Mouse (Mus musculus): ENCODE data around the gene Mpp1.
"Not testable (repeated sequence)": the region's sequence is repeated elsewhere in the genome, so short reads cannot be mapped to it uniquely, and the experiment has no call there.

Gene Mpp1

DNA sequence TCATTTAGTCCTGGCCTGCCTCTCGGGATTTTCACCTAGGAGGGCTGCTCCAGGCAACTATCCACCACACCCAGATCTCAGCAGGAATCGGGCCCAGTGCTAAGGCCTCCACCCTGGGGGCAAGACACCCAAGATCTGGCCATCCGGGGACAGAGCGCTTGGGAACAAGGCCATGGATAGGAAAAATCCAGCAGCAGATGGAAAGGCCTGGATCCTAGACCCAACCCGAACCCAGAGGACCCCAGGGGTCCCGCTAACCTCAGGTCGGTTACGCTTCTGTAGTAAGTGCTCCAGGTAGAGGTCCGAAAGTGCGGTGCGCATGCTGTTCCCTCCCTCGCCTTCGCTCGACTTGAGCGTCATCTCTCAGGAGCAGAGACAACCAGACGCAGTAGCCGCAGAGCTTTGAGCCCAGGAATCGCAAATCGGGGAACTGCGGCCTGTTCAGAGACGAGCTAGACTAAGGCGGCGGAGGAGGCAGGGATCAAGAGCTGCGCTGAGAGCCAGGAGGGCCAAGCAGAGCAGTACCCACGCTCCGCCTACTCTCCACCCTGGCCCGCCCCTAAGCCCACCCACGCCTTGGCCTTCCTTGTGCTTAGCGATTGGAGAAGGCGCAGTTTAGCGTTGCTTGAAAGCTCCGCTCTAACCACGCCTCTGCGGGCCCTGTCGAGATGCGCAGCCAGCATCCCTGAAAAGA, at the start of gene Mpp1:
TSS of gene Mpp1 (minus strand) at position 550 of the 694 bp plus-strand sequence.
- DNase-seq (ENCODE audit: extremely low read depth, low read depth): peak; percentile 91

DNA sequence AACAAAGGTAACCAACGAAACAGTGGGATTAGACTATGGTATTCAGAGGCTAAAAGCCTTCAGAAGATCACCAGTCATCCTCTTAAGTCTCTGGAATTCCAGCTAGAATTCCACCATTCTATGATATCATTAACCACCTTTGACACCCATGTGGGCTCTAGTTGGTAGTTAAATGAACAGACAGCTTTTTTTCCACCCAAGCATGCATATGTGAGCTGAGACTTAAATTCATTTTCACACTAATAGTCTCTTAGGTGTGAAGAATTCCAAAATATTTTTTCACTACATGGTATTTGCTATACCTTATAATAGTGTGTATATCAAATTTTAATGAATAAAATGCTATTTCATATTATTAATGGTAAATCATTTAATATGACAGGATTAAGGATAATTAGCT, 32.9 kb upstream of the Mpp1 start, which contains the start of gene Smim9:
TSS of gene Smim9 (minus strand) at position 101 of the 400 bp plus-strand sequence.
- no peak for DNase-seq (ENCODE audit: extremely low read depth, low read depth)

DNA sequence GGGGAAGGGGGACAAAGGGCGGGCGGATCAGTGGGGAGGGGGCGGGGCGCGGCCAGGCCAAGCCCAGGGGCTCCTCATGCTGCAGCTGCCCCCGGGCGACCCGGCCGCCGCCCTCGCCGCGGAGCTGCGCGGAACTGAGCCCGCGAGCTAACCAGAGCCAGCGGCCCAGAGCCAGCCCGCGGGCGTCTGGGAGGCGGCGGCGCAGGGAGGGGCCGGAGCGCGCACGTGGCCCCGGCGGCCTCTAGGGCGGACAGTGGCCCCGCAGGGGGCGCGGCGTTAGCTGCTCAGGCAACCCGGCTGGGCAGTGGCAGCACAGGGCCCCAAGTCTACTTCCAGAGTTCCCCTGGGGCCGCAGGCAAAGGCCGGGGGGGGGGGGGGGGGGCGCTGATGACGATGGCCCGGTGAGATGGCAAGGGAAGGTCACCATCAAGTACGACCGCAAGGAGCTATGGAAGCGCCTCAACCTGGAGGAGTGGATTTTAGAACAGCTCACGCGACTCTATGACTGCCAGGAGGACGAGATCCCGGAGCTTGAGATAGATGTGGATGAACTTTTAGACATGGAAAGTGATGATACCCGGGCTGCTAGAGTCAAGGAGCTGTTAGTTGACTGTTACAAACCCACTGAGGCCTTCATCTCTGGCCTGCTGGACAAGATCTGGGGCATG, 24.9 kb upstream of the Mpp1 start:
- DNase-seq (ENCODE audit: extremely low read depth, low read depth): no peak

DNA sequence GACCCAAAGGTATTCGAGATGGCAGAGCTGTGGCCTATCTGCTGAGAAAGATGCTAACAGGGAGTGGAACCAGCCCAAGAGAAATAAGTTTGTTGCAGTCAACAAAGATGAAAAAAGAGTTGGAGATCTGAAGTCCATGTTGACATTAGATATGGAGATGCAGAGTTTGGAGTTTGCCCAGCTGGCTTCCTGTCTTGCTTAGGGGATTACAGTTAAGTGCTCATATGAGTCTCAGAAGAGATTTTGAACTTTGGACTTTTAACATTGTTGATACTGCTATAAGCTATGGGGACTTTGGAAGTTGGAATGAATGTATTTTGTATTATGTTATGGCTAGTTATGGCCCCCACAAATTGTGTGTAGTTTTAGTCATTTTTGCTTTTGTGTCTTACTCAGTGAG, 21.4 kb upstream of the Mpp1 start:
- no peak for DNase-seq (ENCODE audit: extremely low read depth, low read depth)

DNA sequence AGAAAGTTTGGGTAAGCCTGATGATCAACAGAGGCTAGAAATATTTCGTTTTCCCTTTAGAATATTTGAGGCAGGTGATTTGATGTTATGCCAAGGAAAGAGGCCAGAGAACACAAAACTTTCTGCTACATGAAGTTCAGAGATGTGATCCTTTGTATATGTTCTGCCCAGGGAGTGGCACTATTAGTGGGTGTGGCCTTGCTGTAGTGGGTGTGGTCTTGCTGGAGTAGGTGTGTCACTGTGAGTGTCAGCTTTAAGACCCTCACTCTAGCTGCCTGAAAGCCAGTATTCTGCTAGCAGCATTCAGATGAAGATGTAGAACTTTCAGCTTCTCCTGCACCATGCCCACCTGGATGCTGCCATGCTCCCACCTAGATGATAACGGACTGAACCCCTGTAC, 19.5 kb upstream of the Mpp1 start:
- no peak for DNase-seq (ENCODE audit: extremely low read depth, low read depth)

DNA sequence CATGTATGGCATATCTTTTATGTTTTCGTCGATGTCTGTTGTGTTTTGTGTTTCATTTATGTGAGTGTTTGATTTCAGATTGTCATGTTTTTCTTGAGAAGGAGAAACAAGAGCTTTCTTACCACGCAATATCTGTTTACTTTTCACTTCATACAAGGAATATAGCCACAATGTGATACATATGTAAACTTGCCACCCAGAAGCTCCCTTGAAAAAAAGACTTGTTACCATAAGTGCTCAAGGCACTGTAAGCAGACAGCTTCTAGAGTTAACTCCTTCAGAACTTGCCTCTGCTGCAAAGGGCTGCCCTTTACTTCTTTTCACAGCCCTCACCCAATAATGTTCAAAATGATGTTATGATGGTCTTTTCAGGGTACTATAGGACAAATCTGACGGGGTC, 17.6 kb upstream of the Mpp1 start:
- DNase-seq (ENCODE audit: extremely low read depth, low read depth): no peak

DNA sequence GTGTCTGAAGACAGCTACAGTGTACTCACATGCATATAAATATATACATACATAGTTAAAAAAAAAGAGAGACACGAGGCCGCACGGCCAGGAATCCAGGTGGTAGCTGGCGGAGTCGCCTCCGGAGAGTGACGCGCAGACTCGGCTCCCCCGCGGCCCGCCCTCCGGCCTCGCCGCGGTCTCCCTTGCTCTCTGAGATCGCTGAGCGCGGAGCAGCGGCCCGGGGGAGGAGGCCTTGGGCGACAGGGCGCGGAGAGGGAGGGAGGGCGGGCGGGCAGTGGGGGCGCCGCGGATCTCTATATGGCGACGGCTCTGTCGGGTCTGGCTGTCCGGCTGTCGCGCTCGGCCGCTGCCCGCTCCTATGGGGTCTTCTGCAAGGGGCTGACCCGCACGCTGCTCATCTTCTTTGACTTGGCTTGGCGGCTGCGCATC, 12.3 kb upstream of the Mpp1 start:
- DNase-seq (ENCODE audit: extremely low read depth, low read depth): not testable (repeated sequence)

DNA sequence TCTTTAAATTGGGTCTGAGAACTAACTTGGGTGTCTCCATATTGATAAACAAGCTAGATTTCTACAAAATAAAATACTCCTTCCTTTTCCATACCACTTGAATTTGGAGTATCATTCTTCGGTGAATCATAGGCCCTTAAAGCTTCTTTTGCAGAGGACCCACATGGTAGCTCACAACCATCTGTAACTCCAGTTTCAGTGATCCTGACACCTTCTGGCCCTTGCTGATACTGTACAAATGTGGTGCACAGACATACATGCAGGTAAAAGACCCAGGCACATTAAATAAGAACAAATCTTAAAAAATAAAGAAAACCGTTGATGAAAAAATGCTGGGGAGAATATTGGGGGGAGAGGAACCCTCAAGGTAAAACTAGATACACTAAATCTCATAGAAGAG, 7.4 kb upstream of the Mpp1 start:
- DNase-seq (ENCODE audit: extremely low read depth, low read depth): no peak

DNA sequence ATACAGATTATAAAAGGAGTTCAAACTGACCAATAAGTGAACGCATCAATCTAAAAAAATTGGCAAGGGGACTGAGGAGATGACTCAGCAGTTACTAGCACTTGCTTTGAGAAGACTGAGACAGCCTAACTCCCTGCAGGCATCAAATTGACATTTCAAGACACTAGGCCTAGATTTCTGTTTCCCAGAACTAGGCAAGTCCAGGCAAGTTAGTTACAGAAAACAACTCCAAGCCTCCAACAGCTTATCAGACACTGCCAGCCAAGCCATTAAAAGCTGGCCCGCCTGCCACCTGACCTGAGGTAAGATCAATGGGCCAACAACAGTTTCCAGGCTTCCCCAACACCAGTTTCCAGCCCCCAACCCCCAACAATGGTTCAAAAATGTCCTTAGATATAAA, 6.9 kb upstream of the Mpp1 start:
- peak; percentile 38 for DNase-seq (ENCODE audit: extremely low read depth, low read depth)

DNA sequence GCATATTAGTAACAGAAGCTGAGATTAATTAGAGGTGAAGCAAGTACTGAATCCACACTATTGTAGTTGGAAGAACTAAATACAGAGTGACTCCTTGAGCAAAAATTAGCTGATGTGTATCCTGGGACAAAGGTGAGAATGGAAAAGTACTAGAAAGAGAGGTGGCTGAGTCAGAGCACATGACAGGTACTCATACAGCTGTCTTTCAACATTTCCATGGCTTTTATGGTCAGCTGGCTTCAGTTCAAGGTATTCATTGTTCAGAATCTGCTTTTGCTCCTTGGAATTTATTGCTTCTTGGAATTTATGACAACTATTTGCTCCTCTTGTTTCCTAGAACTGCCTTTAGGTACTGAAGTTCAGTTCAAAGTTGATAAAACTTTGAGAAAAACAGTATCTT, 6.1 kb upstream of the Mpp1 start:
- DNase-seq (ENCODE audit: extremely low read depth, low read depth): no peak

DNA sequence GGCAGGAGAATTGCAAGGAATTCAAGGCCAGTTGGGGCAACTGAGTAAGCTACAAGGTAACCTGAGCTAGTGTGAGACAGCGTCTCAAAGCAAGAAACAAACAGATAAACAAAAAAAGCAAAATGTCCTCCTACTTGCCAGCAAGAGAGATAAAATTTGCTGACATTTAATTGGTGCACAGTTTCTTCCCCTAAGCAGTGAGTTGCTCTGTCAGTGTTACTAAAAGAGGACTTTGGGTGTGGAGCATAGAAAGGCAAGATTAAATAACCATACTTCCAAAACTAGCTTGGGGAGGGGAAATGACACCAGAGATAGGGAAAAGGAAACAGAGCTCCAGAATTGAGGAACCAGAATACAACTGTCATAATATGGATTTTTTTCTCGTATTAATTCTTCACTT, 1.3 kb downstream of the Mpp1 start:
- DNase-seq (ENCODE audit: extremely low read depth, low read depth): peak; percentile 81

DNA sequence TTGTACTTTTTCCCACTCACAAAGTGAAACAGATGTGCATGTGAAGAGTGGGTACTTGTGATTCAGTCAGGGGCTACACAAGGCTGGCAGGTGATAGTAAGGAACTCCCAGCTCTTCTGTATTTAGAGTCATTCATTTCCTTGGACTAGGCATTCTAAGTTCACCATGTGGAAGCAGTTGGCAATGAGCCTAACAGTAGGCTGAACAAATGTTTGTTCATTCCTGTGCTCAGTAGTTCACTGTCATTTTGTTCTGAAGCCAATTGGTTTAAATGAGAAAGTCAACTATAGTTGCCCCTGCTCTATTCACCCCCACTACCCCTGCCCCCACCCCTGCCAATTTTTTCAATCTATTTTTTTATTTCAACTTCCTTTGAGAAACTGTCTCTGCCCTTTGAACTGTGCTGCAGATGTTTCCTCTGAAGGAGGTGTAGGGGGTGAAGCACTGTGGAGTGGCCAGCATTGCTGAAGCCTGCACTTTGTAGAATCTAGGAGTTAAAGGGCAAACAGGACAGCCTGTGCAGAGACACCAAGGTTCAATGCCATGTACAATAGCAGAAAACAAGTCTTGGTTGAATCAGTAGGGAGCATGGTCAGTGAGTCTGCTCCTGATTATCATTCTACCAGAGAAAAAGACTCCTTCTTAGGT, 2.4 kb downstream of the Mpp1 start:
- no peak for DNase-seq (ENCODE audit: extremely low read depth, low read depth)

DNA sequence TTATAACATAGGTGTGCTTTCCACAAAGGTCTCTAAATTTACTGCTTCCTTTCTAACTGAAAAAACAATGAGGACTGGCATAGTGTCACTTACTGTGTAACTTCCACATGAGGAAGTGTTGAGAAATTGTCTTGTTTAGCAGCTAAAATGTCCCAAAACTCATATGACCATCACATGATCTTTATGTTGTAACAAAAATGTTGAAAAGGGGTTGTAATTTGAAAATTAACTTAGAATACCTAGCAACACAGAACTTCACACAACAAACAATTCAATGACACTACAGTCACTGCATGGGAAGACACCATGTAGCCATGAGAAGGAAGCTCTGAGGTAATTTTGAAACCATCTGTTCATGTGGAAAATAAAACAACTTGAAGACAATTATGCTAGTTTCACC, 3.9 kb downstream of the Mpp1 start:
- no peak for DNase-seq (ENCODE audit: extremely low read depth, low read depth)

DNA sequence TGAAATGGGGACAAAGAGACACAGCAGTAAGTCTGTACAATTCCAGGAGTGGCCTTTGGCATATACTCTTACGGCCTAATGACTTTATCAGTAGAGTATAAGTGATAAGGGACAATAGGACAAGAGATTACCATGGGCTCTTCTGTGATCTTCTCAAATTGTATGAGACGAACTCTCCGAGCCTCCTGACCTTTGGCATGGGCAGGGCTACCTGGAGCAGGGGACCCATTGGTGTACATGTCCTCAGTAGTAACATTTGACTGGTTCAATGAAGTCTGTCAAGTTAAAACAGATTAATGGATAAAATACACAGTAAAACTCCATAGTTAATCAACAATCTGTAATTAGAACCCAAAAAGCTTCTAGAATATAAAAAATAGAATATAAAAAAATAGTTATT, 5.2 kb downstream of the Mpp1 start:
- no peak for DNase-seq (ENCODE audit: extremely low read depth, low read depth)

DNA sequence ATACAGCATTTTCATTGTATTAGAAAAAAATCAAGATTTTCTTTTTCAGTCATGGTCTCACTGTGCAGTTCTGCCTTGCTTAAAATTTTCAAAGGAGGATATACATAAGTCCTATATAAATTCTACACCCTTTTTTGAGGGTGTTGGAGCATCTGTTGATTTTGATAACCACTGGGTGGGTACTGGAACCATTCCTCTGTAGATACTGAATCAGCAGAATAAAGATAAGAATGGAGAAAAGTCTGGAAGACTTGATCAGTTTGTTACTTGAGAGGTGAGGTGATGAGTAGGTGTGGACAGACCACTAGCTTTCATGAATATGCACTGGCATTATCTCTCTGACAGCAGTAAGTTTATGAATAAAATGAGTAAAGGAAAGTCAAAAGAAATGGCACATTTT, 15.3 kb downstream of the Mpp1 start:
- DNase-seq (ENCODE audit: extremely low read depth, low read depth): peak; percentile 60

DNA sequence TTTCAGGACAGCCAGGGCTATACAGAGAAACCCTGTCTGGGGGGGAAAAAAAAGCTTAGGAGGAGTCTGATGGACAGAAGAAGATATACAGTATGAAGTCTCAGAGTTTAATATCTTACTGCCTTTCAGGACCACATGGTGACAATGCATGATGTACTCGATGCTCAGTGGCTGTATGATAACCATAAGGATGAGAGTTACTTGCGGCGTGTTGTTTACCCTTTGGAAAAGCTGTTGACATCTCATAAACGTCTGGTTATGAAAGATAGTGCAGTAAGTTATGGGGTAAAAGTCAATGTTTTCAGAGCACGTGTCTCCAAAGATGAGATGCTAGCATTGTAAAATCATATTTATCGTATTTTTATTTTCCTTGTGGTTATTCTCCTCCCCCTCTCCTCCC, 28.5 kb downstream of the Mpp1 start:
- peak; percentile 30 for DNase-seq (ENCODE audit: extremely low read depth, low read depth)

DNA sequence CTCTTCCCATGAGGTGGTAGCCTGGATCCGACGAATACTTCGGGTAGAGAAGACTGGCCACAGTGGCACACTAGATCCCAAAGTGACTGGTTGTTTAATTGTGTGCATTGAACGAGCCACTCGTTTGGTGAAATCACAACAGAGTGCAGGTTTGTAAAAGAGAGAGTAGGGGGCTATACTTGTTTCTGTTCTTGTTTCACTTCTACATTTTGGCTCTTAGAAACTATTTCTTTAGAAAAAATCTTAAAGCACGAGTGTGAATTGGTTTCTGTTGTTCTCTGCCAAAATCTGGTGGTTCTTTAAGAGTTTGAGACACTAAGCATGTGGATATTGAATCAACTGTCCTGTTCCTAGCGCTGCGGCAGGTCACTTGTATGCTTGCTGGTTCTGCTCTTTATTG, 32.0 kb downstream of the Mpp1 start:
- DNase-seq (ENCODE audit: extremely low read depth, low read depth): no peak

DNA sequence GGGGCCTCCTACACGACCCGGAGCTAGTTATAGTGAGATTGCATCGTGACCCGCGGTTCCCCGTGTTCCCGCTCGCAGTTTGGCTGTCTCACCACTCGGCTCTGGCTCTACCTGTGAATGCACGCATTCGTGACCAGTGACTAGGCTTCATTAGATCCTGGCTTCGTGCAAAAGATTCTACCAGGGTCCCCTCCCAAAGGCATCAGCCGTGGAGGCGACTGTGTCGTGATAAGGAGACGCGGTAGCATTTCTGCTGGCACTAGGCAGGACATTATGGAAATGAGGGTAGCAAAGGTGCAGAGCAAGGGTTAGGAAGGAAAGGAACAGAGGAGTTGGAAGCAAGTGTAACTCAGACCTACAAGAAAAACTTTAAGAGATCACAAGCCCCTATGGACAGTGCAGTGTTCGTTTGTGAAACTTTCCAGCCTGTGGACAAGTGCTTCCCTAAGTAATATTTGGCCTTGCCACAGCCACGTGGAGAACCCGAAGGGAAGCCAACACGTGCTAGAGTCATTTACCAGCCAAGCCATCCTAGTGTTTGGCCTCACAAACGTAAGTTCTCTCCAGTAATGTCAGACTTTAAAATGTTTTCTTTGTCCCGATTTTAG, 34.5 kb downstream of the Mpp1 start:
- DNase-seq (ENCODE audit: extremely low read depth, low read depth): peak; percentile 46

DNA sequence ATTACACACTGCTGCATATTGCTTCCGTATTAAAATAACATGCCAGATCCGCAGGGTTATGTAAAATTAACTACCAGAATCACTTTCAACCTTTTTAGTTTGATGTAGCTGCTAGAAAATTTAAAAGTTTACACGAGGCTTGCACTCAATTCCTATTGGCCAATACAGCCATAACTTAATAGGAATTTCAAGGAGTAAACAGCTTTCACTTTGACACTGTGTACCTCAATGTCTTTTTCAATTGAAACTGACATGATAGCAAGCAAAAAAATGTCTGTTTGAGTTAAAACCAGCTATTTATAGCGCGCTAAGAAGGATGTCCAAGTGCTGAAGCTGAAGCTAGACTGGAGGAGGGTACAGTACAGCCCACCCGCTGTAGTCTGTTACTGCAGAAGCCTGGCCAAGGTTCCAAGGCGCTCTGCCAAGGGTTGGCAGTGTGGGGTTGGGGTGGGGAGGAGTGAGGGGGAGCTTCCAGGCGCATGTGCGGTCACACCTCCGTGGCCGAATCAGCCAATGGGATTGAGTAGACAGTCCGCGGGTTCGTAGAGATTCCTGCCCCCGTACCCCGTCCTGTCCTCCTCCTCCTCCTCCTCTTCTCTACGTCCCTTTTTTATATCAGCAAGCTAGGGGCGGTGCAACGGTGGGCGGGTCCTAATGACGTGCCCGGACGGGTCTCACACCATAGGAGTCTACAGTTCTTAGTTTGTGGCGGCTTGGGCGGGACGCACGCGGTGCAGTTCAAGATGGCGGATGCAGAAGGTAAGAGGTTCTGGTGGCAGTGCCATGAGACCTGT, 35.2 kb downstream of the Mpp1 start, which contains the start of gene Dkc1:
TSS of gene Dkc1 (plus strand) at position 486 of the 794 bp plus-strand sequence.
- DNase-seq (ENCODE audit: extremely low read depth, low read depth): peak; percentile 97

DNA sequence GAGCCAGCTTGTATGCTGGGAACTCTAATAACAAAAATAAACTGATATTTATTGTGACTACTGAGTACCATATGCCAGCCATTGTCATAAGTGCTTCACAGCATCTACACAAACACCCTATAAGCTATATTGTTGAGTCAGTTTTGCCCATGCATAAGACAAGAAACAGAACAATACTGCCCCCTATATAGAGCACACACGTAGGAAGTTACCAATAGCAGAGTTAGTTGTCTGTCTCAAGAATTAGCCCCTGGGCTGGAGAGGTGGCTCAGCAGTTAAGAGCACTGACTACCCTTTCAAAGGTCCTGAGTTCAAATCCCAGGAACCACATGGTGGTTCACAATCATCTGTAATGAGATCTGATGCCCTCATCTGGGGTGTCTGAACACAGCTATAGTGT, 45.2 kb downstream of the Mpp1 start:
- DNase-seq (ENCODE audit: extremely low read depth, low read depth): peak; percentile 52

DNA sequence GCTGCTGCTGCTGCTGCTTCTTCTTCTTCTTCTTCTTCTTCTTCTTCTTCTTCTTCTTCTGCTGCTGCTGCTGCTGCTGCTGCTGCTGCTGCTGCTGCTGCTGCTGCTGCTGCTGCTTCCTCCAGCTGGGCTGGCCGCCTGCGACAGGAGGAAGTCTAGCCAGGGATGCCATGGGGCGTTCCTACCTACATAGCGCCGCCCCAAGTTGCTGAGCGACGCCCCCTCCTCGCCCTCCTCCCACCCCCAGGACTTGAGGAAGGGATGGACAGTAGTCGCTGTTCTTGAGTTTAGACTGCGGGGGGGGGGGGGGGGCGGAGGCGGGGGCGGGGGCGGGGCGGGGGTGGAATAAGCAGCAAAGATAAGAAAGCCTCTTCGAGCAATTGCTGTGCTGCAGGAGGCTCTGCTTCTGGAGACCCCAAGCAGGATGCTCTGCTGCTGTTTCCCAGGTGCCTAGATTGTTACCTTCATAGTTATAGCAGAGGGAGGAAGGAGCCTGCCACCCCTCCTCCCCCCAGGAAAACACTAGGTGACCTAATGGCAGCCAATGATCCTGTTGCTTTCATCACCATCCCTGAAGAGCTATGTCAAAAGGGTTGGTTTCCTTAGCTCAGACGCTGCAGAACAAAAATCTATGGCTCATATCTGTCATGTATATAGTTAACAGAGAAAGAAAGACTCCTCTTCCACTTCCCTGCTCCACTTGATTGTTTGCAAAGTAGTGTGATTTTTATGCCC, 45.9 kb downstream of the Mpp1 start, which contains the start of gene Gab3:
TSS of gene Gab3 (minus strand) at position 685 of the 735 bp plus-strand sequence.
- DNase-seq (ENCODE audit: extremely low read depth, low read depth): peak; percentile 80
